Mouse (Mus musculus): ENCODE data around the gene Usp6nl. TPM values are rescaled to one million over a fixed set of nuclear protein-coding genes. Genes with fewer than 3 reads are reported as not detected.

Gene Usp6nl
- polyA plus RNA-seq, 1 experiment: 6.8 TPM

DNA sequence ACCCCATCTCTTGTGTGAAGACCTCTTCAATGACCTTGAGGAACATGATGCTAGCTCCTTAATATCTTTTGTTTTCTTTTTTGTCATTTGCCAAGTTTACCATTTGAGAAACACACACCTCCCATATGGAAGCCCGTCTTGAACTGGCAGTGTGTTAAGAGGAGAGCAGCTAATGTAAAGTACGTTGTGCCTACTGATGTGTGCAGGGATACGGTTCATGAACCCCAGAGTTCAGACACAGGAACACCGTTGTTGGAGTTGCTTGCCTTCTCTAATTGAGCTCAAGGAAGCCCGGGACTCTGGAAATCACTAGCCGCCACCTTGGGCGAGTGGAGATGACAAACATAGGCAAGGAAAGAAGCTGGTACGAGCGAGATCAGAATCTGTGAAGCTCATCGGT lies 9.7 kb upstream of the Usp6nl start:
- peaks cover 3% of the 10 kb centered on the region; the same call in 1 of the 2 replicates for H3K4me1 ChIP-seq (ENCODE audit: control insufficient read depth, insufficient read depth, insufficient read length)
- 68% methylated on average over 10 of the region's 10 CpGs for WGBS
- H3K4me3 ChIP-seq (ENCODE audit: extremely low read depth, insufficient read depth, insufficient read length): no peak overlapping the region
- H3K27me3 ChIP-seq (ENCODE audit: control insufficient read depth, insufficient read depth, low read length): no peaks in the 10 kb centered on the region
- no peak for DNase-seq (ENCODE audit: low read depth in 1 of 2, low spot score in 2 of 2)
- TF ChIP-seq POLR2A (IDR thresholded peaks at IDR 0.05; ENCODE audit: low read depth, low read length) (no peak), CTCF (IDR thresholded peaks at IDR 0.05; ENCODE audit: extremely low read depth, insufficient read depth, insufficient read length, insufficient replicate concordance) (no peak)
- H3K36me3 ChIP-seq (ENCODE audit: control insufficient read depth, insufficient read depth, low read length): no peaks in the 10 kb centered on the region
- H3K27ac ChIP-seq (ENCODE audit: insufficient read depth, low read length): no peak overlapping the region

DNA sequence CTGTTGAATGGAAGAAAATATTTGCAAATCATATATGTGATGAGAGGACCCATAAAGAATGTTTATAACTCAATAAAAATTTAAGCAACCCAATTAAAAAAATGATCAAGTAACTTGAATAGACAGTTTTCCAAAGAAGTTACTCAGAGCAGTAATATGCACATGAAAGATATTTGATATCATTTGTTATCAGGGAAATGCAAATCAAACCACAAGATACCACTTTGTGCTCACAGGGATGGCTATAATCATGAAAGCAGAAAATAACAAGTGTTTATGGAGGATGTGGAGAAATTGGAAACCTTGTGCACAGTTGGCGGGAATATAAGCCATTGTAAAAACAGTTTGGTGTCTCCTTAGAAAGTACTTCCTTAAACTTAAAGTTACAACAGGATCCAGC lies 8.7 kb upstream of the Usp6nl start:
- no peak overlapping the region for H3K27ac ChIP-seq (ENCODE audit: insufficient read depth, low read length)
- no peak for TF ChIP-seq POLR2A (IDR thresholded peaks at IDR 0.05; ENCODE audit: low read depth, low read length)
- no peak for TF ChIP-seq CTCF (IDR thresholded peaks at IDR 0.05; ENCODE audit: extremely low read depth, insufficient read depth, insufficient read length, insufficient replicate concordance)
- no peaks in the 10 kb centered on the region for H3K36me3 ChIP-seq (ENCODE audit: control insufficient read depth, insufficient read depth, low read length)
- H3K4me3 ChIP-seq (ENCODE audit: extremely low read depth, insufficient read depth, insufficient read length): no peak overlapping the region
- DNase-seq (ENCODE audit: low read depth in 1 of 2, low spot score in 2 of 2): no peak
- WGBS: 94% methylated on average over 1 of the region's 1 CpGs
- H3K4me1 ChIP-seq (ENCODE audit: control insufficient read depth, insufficient read depth, insufficient read length): peaks cover 3% of the 10 kb centered on the region; the same call in 1 of the 2 replicates
- H3K27me3 ChIP-seq (ENCODE audit: control insufficient read depth, insufficient read depth, low read length): no peaks in the 10 kb centered on the region

DNA sequence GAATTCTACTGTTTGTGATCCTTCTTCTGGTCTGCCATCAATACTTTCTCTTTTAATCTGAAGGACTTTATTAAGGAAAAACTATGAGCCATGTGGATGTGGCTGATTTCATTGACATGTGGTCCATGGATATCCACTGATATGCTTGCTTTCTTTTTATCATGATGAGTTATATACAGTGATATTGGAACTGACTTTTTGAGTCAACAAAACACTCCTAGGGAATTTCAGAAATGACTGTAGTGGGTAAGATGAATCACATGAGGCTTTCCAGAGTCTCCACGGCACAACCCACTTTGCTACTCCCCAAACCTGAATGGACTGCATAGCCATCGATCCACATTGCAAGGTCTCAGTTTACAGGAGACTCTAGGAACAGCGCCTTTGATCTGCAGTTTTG lies 2.3 kb upstream of the Usp6nl start:
- H3K36me3 ChIP-seq (ENCODE audit: control insufficient read depth, insufficient read depth, low read length): no peaks in the 10 kb centered on the region
- no peaks in the 10 kb centered on the region for H3K27me3 ChIP-seq (ENCODE audit: control insufficient read depth, insufficient read depth, low read length)
- TF ChIP-seq POLR2A (IDR thresholded peaks at IDR 0.05; ENCODE audit: low read depth, low read length): no peak
- no peak for TF ChIP-seq CTCF (IDR thresholded peaks at IDR 0.05; ENCODE audit: extremely low read depth, insufficient read depth, insufficient read length, insufficient replicate concordance)
- peaks cover 2% of the 10 kb centered on the region; the same call in 1 of the 2 replicates for H3K4me1 ChIP-seq (ENCODE audit: control insufficient read depth, insufficient read depth, insufficient read length)
- no peak overlapping the region for H3K4me3 ChIP-seq (ENCODE audit: extremely low read depth, insufficient read depth, insufficient read length)
- 88% methylated on average over 3 of the region's 3 CpGs for WGBS
- no peak overlapping the region for H3K27ac ChIP-seq (ENCODE audit: insufficient read depth, low read length)
- DNase-seq (ENCODE audit: low read depth in 1 of 2, low spot score in 2 of 2): no peak

DNA sequence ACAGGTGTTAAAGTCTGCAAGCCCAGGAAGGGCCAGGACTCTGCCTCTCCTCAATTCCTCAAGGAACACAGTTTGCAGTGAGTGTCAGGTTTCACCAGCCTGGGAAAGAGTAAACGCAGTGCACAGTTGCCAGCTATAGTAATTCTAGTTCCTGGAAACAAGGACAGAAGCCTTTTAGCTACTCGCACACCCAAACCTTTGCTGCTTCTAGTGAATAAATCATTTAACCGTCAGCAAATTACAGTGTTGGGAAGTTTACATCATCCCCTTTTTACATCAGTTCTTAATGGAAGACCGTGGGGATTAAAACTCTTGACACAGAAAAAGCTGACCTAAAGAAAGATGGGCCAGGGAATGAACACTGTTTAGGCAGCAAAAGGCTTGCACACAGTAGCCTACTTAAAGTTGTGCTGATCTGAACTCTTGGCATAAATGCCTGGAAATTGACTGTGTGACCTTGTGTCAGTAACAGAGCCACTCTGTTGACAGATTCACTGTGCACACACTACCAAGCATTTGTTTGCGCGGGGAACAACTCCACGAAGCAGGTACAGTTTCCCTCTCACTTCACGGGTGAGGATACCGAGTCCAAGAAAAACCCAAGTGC lies 595 bp upstream of the Usp6nl start:
- Histone ChIP-seq H3K4me3 (ENCODE audit: extremely low read depth, insufficient read depth, insufficient read length) (peak overlapping the region; percentile 80), H3K4me1 (ENCODE audit: control insufficient read depth, insufficient read depth, insufficient read length) (peaks cover 2% of the 10 kb centered on the region; the same call in 1 of the 2 replicates), H3K27ac (ENCODE audit: insufficient read depth, low read length) (peak overlapping the region; percentile 88), H3K36me3 (ENCODE audit: control insufficient read depth, insufficient read depth, low read length) (no peaks in the 10 kb centered on the region), H3K27me3 (ENCODE audit: control insufficient read depth, insufficient read depth, low read length) (no peaks in the 10 kb centered on the region)
- no peak for DNase-seq (ENCODE audit: low read depth in 1 of 2, low spot score in 2 of 2)
- TF ChIP-seq POLR2A (IDR thresholded peaks at IDR 0.05; ENCODE audit: low read depth, low read length) (no peak), CTCF (IDR thresholded peaks at IDR 0.05; ENCODE audit: extremely low read depth, insufficient read depth, insufficient read length, insufficient replicate concordance) (no peak)
- 39% methylated on average over 9 of the region's 9 CpGs for WGBS

DNA sequence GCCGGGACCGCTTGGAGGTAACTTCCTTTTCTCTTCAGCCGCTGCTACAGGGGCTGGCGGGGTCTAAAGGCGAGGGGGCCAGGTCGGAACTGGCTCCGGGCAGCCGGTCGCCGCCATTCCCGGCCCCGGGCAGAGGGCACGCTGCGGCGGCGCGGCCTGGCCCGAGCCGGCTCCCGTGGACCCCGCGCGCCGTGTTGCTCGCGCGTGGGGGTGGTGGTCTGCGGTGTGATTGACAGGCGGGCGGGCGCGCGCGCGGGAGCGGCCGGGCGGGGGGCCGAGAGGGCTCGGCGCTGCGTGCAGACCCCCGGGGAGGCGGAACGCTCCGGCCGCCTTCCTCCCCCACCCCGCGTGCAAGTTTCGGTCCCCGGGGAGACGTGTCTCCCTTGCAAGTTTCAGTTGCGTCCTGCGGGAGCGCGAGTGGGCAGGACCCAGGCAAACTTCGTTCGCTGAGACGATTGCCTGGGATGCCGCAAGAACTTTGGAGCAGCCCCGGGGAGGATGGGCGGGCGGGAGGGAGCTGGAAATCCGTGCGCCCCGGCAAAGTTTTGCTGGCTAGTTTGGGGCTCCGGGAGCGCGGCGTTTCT lies 563 bp downstream of the Usp6nl start:
- Histone ChIP-seq H3K27me3 (ENCODE audit: control insufficient read depth, insufficient read depth, low read length) (no peaks in the 10 kb centered on the region), H3K4me3 (ENCODE audit: extremely low read depth, insufficient read depth, insufficient read length) (peak overlapping the region; percentile 80), H3K27ac (ENCODE audit: insufficient read depth, low read length) (peak overlapping the region; percentile 88), H3K4me1 (ENCODE audit: control insufficient read depth, insufficient read depth, insufficient read length) (peaks cover 2% of the 10 kb centered on the region; the same call in 1 of the 2 replicates), H3K36me3 (ENCODE audit: control insufficient read depth, insufficient read depth, low read length) (no peaks in the 10 kb centered on the region)
- 2% methylated on average over 60 of the region's 70 CpGs for whole genome bisulfite sequencing
- TF ChIP-seq POLR2A (IDR thresholded peaks at IDR 0.05; ENCODE audit: low read depth, low read length): no peak
- TF ChIP-seq CTCF (IDR thresholded peaks at IDR 0.05; ENCODE audit: extremely low read depth, insufficient read depth, insufficient read length, insufficient replicate concordance): no peak
- peak in 1 of 2 experiments; percentile 59 for DNase-seq (ENCODE audit: low read depth in 1 of 2, low spot score in 2 of 2)

DNA sequence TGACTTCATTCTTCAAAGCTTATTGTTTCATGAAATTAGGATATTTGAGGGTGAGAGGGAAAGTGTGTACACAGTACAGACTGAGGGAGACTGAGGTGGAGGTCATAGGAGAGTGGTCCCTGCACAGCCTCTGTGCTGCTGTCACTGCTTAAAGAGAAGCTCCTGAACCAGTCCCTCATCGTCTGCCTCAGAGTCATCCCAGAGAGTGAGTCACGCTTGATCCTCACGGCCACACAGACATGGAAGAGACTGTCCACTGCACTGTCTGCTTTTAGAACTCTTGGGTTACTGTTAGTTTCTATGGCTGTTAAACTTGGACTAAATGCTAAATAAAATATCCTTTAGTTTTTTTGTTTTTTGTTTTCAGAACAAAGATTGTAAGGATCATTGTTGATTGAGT lies 3.2 kb downstream of the Usp6nl start:
- no peak overlapping the region for H3K4me3 ChIP-seq (ENCODE audit: extremely low read depth, insufficient read depth, insufficient read length)
- no peak for DNase-seq (ENCODE audit: low read depth in 1 of 2, low spot score in 2 of 2)
- no peak overlapping the region for H3K27ac ChIP-seq (ENCODE audit: insufficient read depth, low read length)
- WGBS: 91% methylated on average over 3 of the region's 3 CpGs
- TF ChIP-seq POLR2A (IDR thresholded peaks at IDR 0.05; ENCODE audit: low read depth, low read length) (no peak), CTCF (IDR thresholded peaks at IDR 0.05; ENCODE audit: extremely low read depth, insufficient read depth, insufficient read length, insufficient replicate concordance) (no peak)
- no peaks in the 10 kb centered on the region for H3K27me3 ChIP-seq (ENCODE audit: control insufficient read depth, insufficient read depth, low read length)
- H3K36me3 ChIP-seq (ENCODE audit: control insufficient read depth, insufficient read depth, low read length): no peaks in the 10 kb centered on the region
- H3K4me1 ChIP-seq (ENCODE audit: control insufficient read depth, insufficient read depth, insufficient read length): peaks cover 10% of the 10 kb centered on the region

DNA sequence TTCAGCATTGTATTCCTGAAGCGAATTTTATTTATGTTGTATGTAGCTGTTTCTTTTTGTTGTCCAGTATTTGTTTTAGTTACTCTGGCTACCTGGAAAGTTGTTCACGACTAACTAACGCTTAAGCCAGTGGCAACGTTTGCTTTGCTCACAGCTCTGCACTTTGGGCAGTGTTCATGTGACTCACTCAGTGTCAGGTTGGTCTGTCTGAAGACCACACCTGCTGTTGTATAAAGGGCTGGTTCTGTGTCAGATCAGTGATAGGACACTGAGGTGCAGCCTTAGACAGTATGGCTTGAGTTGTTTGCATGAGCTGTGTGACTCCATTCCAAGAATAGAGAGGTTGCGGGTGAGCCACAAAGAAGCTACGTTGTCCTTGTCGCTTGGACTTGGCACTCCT lies 6.5 kb downstream of the Usp6nl start:
- peaks cover 17% of the 10 kb centered on the region for H3K4me1 ChIP-seq (ENCODE audit: control insufficient read depth, insufficient read depth, insufficient read length)
- no peak overlapping the region for H3K4me3 ChIP-seq (ENCODE audit: extremely low read depth, insufficient read depth, insufficient read length)
- no peak for DNase-seq (ENCODE audit: low read depth in 1 of 2, low spot score in 2 of 2)
- H3K36me3 ChIP-seq (ENCODE audit: control insufficient read depth, insufficient read depth, low read length): no peaks in the 10 kb centered on the region
- H3K27me3 ChIP-seq (ENCODE audit: control insufficient read depth, insufficient read depth, low read length): no peaks in the 10 kb centered on the region
- no peak overlapping the region for H3K27ac ChIP-seq (ENCODE audit: insufficient read depth, low read length)
- 96% methylated on average over 7 of the region's 7 CpGs for WGBS
- TF ChIP-seq POLR2A (IDR thresholded peaks at IDR 0.05; ENCODE audit: low read depth, low read length) (no peak), CTCF (IDR thresholded peaks at IDR 0.05; ENCODE audit: extremely low read depth, insufficient read depth, insufficient read length, insufficient replicate concordance) (no peak)

All from spleen, adult 2 months (tissue).